Mouse (Mus musculus): ENCODE measurements at regions not wholly inside any gene's neighbourhood (a gene's known extent, or its start where the extent isn't known, plus 50 kb on each side); places are given as distances from the start of the nearest gene placed in this dataset.

- no peaks in the 10 kb centered on the region for H3K36me3 ChIP-seq (ENCODE audit: insufficient read depth, low read length)
- no peak overlapping the region for H3K4me3 ChIP-seq (ENCODE audit: low read depth, low read length)
- no peaks in the 10 kb centered on the region for H3K9me3 ChIP-seq (ENCODE audit: low read length)
- DNase-seq (ENCODE audit: low spot score): no peak
- WGBS: 62% methylated on average over 2 of the region's 2 CpGs
- no peaks in the 10 kb centered on the region for H3K27me3 ChIP-seq (replicated peaks; ENCODE audit: insufficient read depth, low read length)
- H3K4me2 ChIP-seq (replicated peaks; ENCODE audit: low read depth, low read length): no peak overlapping the region
- H3K9ac ChIP-seq (replicated peaks; ENCODE audit: low read depth): no peak overlapping the region
- TF ChIP-seq CTCF (IDR thresholded peaks at IDR 0.05) (no peak), EP300 (IDR thresholded peaks at IDR 0.05) (no peak)
- H3K4me1 ChIP-seq (ENCODE audit: insufficient read depth, low read depth, low read length): no peaks in the 10 kb centered on the region
- no peak for ATAC-seq
- H3K27ac ChIP-seq (ENCODE audit: low read length): no peak overlapping the region
Observed at GRCm38 (mm10) chr13:40794190-40794589, 56.0 kb upstream of the Tfap2a start.

GRCm38 (mm10) chr13:40792947-40793346 is 54.8 kb upstream of the Tfap2a start:
- H3K4me2 ChIP-seq (replicated peaks; ENCODE audit: low read depth, low read length): no peak overlapping the region
- no peaks in the 10 kb centered on the region for H3K4me1 ChIP-seq (ENCODE audit: insufficient read depth, low read depth, low read length)
- H3K27ac ChIP-seq (ENCODE audit: low read length): no peak overlapping the region
- no peak overlapping the region for H3K9ac ChIP-seq (replicated peaks; ENCODE audit: low read depth)
- H3K27me3 ChIP-seq (replicated peaks; ENCODE audit: insufficient read depth, low read length): no peaks in the 10 kb centered on the region
- 58% methylated on average over 1 of the region's 1 CpGs for WGBS
- no peak overlapping the region for H3K4me3 ChIP-seq (ENCODE audit: low read depth, low read length)
- DNase-seq (ENCODE audit: low spot score) (peak; percentile 75), ATAC-seq (peak; percentile 89)
- no peaks in the 10 kb centered on the region for H3K36me3 ChIP-seq (ENCODE audit: insufficient read depth, low read length)
- TF ChIP-seq CTCF (IDR thresholded peaks at IDR 0.05) (no peak), EP300 (IDR thresholded peaks at IDR 0.05) (peak; percentile 41)
- H3K9me3 ChIP-seq (ENCODE audit: low read length): no peaks in the 10 kb centered on the region

- TF ChIP-seq EP300 (IDR thresholded peaks at IDR 0.05): no peak
- TF ChIP-seq CTCF (IDR thresholded peaks at IDR 0.05): no peak
- Histone ChIP-seq H3K27me3 (replicated peaks; ENCODE audit: insufficient read depth, low read length) (no peaks in the 10 kb centered on the region), H3K36me3 (ENCODE audit: insufficient read depth, low read length) (no peaks in the 10 kb centered on the region), H3K4me3 (ENCODE audit: low read depth, low read length) (no peak overlapping the region), H3K4me1 (ENCODE audit: insufficient read depth, low read depth, low read length) (no peaks in the 10 kb centered on the region), H3K9me3 (ENCODE audit: low read length) (no peaks in the 10 kb centered on the region), H3K27ac (ENCODE audit: low read length) (no peak overlapping the region), H3K4me2 (replicated peaks; ENCODE audit: low read depth, low read length) (no peak overlapping the region), H3K9ac (replicated peaks; ENCODE audit: low read depth) (no peak overlapping the region)
- DNase-seq (ENCODE audit: low spot score) (peak; percentile 22), ATAC-seq (no peak)
- WGBS: 52% methylated on average over 2 of the region's 2 CpGs
Observed at GRCm38 (mm10) chr13:40788225-40788624, 50.0 kb upstream of the Tfap2a start.

Data from lung, postnatal 0 days (tissue).